Mouse (Mus musculus): ENCODE measurements at regions not wholly inside any gene's neighbourhood (a gene's known extent, or its start where the extent isn't known, plus 50 kb on each side); places are given as distances from the start of the nearest gene placed in this dataset.

DNA sequence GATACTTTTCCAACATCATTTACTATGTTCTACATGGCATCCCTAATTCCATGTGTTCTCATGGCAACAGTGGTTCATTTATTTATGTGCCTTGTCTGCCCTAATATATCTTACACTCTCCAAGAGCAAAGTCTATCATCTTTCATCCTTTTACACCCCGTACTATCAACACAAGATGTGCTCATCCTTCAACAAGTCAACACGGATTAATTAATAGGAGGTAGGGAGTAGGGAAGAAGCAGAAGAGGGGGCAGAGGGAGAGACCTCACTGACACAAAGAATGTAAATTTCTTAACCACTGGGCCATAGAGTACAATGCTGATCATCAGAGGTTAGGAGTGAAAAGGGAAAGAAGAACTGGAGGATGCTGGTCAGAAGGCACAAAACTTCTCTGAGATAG is 267.0 kb upstream of the Setmar start:
- DNase-seq = no peak

DNA sequence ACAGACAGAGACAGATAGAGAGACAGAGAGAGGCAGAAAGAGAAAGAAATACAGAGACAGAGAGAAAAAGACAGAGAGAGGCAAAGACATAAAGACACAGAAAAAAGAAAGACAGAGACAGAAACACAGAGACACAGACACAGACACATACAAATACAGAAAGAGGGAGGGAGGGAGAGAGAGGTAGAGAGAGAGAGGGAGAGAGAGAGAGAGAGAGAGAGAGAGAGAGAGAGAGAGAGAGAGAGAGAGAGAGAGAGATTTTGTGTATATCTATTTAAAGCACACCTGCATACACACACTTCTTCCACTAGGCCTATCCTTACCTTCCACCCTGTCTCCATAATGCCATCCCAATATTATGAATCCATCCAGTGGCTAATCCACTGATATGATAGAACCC is 261.8 kb upstream of the Setmar start:
- DNase-seq = no peak
